Mouse (Mus musculus): ENCODE results near the gene Negr1.

Negr1 gene

GRCm38 (mm10) chr3:157203573-157203972 lies 642.0 kb downstream of the Negr1 start:
- TF ChIP-seq GATA4 (IDR thresholded peaks at IDR 0.05; ENCODE audit: insufficient replicate concordance, low read length): no peak

- TF ChIP-seq GATA4 (IDR thresholded peaks at IDR 0.05; ENCODE audit: insufficient replicate concordance, low read length): no peak
These were observed 645.2 kb downstream of the Negr1 start for GRCm38 (mm10) chr3:157206752-157207151.

- TF ChIP-seq GATA4 (IDR thresholded peaks at IDR 0.05; ENCODE audit: insufficient replicate concordance, low read length): no peak
These were observed 647.4 kb downstream of the Negr1 start for GRCm38 (mm10) chr3:157208966-157209365.

- no peak for TF ChIP-seq GATA4 (IDR thresholded peaks at IDR 0.05; ENCODE audit: insufficient replicate concordance, low read length)
These were observed 647.8 kb downstream of the Negr1 start for GRCm38 (mm10) chr3:157209386-157209785.

- no peak for TF ChIP-seq GATA4 (IDR thresholded peaks at IDR 0.05; ENCODE audit: insufficient replicate concordance, low read length)
These were observed 654.5 kb downstream of the Negr1 start for GRCm38 (mm10) chr3:157215937-157216719.

GRCm38 (mm10) chr3:157217794-157218193 lies 656.2 kb downstream of the Negr1 start:
- no peak for TF ChIP-seq GATA4 (IDR thresholded peaks at IDR 0.05; ENCODE audit: insufficient replicate concordance, low read length)

- no peak for TF ChIP-seq GATA4 (IDR thresholded peaks at IDR 0.05; ENCODE audit: insufficient replicate concordance, low read length)
These were observed 663.3 kb downstream of the Negr1 start for GRCm38 (mm10) chr3:157224920-157225319.

- TF ChIP-seq GATA4 (IDR thresholded peaks at IDR 0.05; ENCODE audit: insufficient replicate concordance, low read length): no peak
These were observed 671.1 kb downstream of the Negr1 start for GRCm38 (mm10) chr3:157232723-157233122.

- no peak for TF ChIP-seq GATA4 (IDR thresholded peaks at IDR 0.05; ENCODE audit: insufficient replicate concordance, low read length)
These were observed 678.6 kb downstream of the Negr1 start for GRCm38 (mm10) chr3:157240240-157240639.

- TF ChIP-seq GATA4 (IDR thresholded peaks at IDR 0.05; ENCODE audit: insufficient replicate concordance, low read length): no peak
These were observed 693.9 kb downstream of the Negr1 start for GRCm38 (mm10) chr3:157255446-157255845.

- TF ChIP-seq GATA4 (IDR thresholded peaks at IDR 0.05; ENCODE audit: insufficient replicate concordance, low read length): no peak
These were observed 694.3 kb downstream of the Negr1 start for GRCm38 (mm10) chr3:157255863-157256262.

GRCm38 (mm10) chr3:157268742-157269141 lies 707.1 kb downstream of the Negr1 start:
- TF ChIP-seq GATA4 (IDR thresholded peaks at IDR 0.05; ENCODE audit: insufficient replicate concordance, low read length): no peak

- no peak for TF ChIP-seq GATA4 (IDR thresholded peaks at IDR 0.05; ENCODE audit: insufficient replicate concordance, low read length)
These were observed 710.8 kb downstream of the Negr1 start for GRCm38 (mm10) chr3:157272379-157272778.

GRCm38 (mm10) chr3:157274143-157274542 lies 712.5 kb downstream of the Negr1 start:
- no peak for TF ChIP-seq GATA4 (IDR thresholded peaks at IDR 0.05; ENCODE audit: insufficient replicate concordance, low read length)

GRCm38 (mm10) chr3:157279717-157280116 lies 718.1 kb downstream of the Negr1 start:
- TF ChIP-seq GATA4 (IDR thresholded peaks at IDR 0.05; ENCODE audit: insufficient replicate concordance, low read length): no peak

GRCm38 (mm10) chr3:157281259-157281658 lies 719.7 kb downstream of the Negr1 start:
- TF ChIP-seq GATA4 (IDR thresholded peaks at IDR 0.05; ENCODE audit: insufficient replicate concordance, low read length): no peak

GRCm38 (mm10) chr3:157291286-157291685 lies 729.7 kb downstream of the Negr1 start:
- no peak for TF ChIP-seq GATA4 (IDR thresholded peaks at IDR 0.05; ENCODE audit: insufficient replicate concordance, low read length)

All from liver, adult (tissue).